Mouse (Mus musculus): ENCODE results near the gene Prl3c1.

- TF ChIP-seq HCFC1 (IDR thresholded peaks at IDR 0.05; ENCODE audit: borderline replicate concordance, insufficient read depth, low read length) (no peak), MAFK (IDR thresholded peaks at IDR 0.05; ENCODE audit: insufficient read depth, low read depth, low read length) (no peak), ZNF384 (IDR thresholded peaks at IDR 0.05; ENCODE audit: low read depth, low read length) (no peak)
These were observed at the start of gene Prl3c1 for GRCm38 (mm10) chr13:27196359-27196758.
